Comparison of ENCODE assay signal across 8 mouse cellular contexts in the genomic region with DNA sequence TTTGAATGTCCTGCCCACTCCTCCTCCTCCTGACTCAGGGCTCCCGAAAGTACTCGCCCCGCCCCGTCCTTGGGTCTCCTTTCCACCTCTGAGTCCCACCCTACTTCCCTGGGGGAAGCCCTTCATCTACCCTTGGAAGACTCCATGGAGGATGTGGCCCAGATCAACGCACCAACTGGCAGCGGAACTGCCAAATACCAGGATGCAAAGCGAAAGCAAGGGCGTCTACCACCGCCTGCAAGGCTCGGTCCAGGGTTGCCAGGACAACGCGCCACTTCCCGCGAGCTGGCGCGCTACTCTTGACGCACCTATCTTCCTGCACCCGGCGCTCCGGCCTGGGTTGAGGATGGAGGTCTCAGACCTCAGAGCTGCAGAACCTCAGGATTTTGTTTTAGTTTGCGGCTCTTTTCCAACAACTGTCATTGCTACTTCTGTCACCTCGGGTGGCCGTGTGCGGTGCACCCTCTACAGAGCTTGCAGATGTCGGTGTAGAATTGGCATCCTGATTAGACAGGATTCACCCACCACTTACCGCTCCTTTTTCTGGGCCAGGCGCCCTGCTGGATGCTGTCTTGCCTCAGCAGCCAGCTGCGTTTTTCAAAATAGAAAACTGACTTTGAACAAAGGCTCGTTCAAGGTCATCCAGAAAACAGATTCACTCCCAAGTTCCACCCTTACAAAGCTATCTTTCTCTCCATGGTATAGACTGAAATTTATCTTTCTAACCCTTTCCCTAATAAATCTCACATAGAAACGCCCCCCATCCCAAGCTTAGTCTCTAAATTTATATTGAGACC. TPM values are rescaled to one million over a fixed set of nuclear protein-coding genes. Genes with fewer than 3 reads are reported as not detected.
DNase-seq lines count a peak whose midpoint lies in the region; ATAC-seq and TF ChIP-seq lines count a peak whose summit lies in the region.

Spats1 (minus strand) TSS at position 747 of the 797 bp plus-strand sequence.

- WGBS in intestine, postnatal 0 days: 6% methylated on average over 30 of the region's 30 CpGs
- WGBS in midbrain, embryonic 10.5 days: 8% methylated on average over 30 of the region's 30 CpGs

- peaks cover 16% of the 10 kb centered on the region for H3K27me3 ChIP-seq in intestine, postnatal 0 days (replicated peaks; ENCODE audit: control insufficient read depth, insufficient read depth, low read length)
- peaks cover 55% of the 10 kb centered on the region for H3K27me3 ChIP-seq in midbrain, embryonic 10.5 days (ENCODE audit: low read depth, poor library complexity, severe bottlenecking)

- H3K27ac ChIP-seq in intestine, postnatal 0 days (ENCODE audit: low read depth, low read length): no peak within 1 kb of the TSS
- peak within 1 kb of the TSS; percentile 50; the same call in 1 of the 2 replicates for H3K27ac ChIP-seq in midbrain, embryonic 10.5 days (replicated peaks)

- no peaks in the 10 kb centered on the region for H3K9me3 ChIP-seq in intestine, postnatal 0 days (ENCODE audit: control insufficient read depth)
- no peaks in the 10 kb centered on the region for H3K9me3 ChIP-seq in midbrain, embryonic 10.5 days (replicated peaks)

- TF ChIP-seq CTCF in intestine, postnatal 0 days (IDR thresholded peaks at IDR 0.05; ENCODE audit: low read depth): no peak

- H3K4me2 ChIP-seq in intestine, postnatal 0 days (replicated peaks; ENCODE audit: low read depth): peak within 1 kb of the TSS; percentile 57

- no peaks in the 10 kb centered on the region for H3K4me1 ChIP-seq in intestine, postnatal 0 days (replicated peaks; ENCODE audit: control insufficient read depth, insufficient read depth, low read length)
- H3K4me1 ChIP-seq in midbrain, embryonic 10.5 days: peaks cover 20% of the 10 kb centered on the region

- H3K4me3 ChIP-seq in intestine, postnatal 0 days (ENCODE audit: low read depth, low read length): peak within 1 kb of the TSS; percentile 35
- peak within 1 kb of the TSS; percentile 54 for H3K4me3 ChIP-seq in midbrain, embryonic 10.5 days

- H3K9ac ChIP-seq in intestine, postnatal 0 days (ENCODE audit: low read depth, low read length): no peak within 1 kb of the TSS

- intact Hi-C loops in left cerebral cortex, postnatal 36 days (cut with DNase I): no loop called here

- peak; percentile 47 for DNase-seq in ovary, adult 18-20 months (ENCODE audit: low spot score)
- no peak for DNase-seq in ovary, postnatal 10 days (ENCODE audit: low spot score)
- DNase-seq in embryo, embryonic 10 days (ENCODE audit: low spot score): peak; percentile 80
- DNase-seq in gastrocnemius, postnatal 25 days: peak; percentile 29
- DNase-seq in left cerebral cortex, postnatal 36 days (ENCODE audit: low spot score in 2 of 2): peak; percentile 89
- DNase-seq in midbrain, embryonic 10.5 days (ENCODE audit: low spot score): peak; percentile 76
- peak; percentile 77 for DNase-seq in right cerebral cortex, postnatal 4 days

- peak; percentile 47; the same call in 1 of the 2 replicates for ATAC-seq in intestine, postnatal 0 days

- no peaks in the 10 kb centered on the region for H3K36me3 ChIP-seq in intestine, postnatal 0 days (ENCODE audit: control insufficient read depth, insufficient read depth)
- no peaks in the 10 kb centered on the region for H3K36me3 ChIP-seq in midbrain, embryonic 10.5 days

RNA-seq across cellular contexts. Expression of gene Spats1, which starts in this region (rescaled TPM):
- not detected for total RNA-seq in gastrocnemius, postnatal 25 days (2021)
- 0.22 and 0.25 TPM in 2 replicates for polyA plus RNA-seq in intestine, postnatal 0 days (2015; fragmentation: Nextera tagmentation; extraction: Ambion mirVana)
- 1 to 10 TPM; 7.2 to 8.3 TPM for total RNA-seq in left cerebral cortex, postnatal 36 days (2021)
- polyA plus RNA-seq in midbrain, embryonic 10.5 days (2016; fragmentation: Nextera tagmentation; extraction: Ambion mirVana): 0.42 and 0.71 TPM in 2 replicates

Comparison
In these comparisons a context has a peak if more than half of its experiments do, and no peak if none do; other contexts are left out.
1. RNA of gene Spats1 (total RNA-seq): 7.2 to 8.3 TPM in left cerebral cortex, postnatal 36 days; not detected in gastrocnemius, postnatal 25 days; every median in the first group is over 4 times any median in the second.
2. Peak in DNase-seq in gastrocnemius, postnatal 25 days; RNA of the gene not detected or under 1 TPM.
3. Peak in ATAC-seq, H3K4me3 ChIP-seq and H3K4me2 ChIP-seq in intestine, postnatal 0 days; RNA of the gene not detected or under 1 TPM.
4. Peak in DNase-seq, H3K4me3 ChIP-seq and H3K27ac ChIP-seq in midbrain, embryonic 10.5 days; RNA of the gene not detected or under 1 TPM.